Mouse (Mus musculus) adrenal gland, postnatal 25 days (tissue): ENCODE measurements around the gene Olfr1111. TPM values are rescaled to one million over a fixed set of nuclear protein-coding genes. Genes with fewer than 3 reads are reported as not detected.
"Not testable (repeated sequence)": the region's sequence is repeated elsewhere in the genome, so short reads cannot be mapped to it uniquely, and the experiment has no call there.

ENCODE experiments used
- DNase-seq: peaks from one replicate; pipeline ENCODE4 v3.0.0; 2021; ENCODE audit warnings: mixed read lengths
- long read RNA-seq: library from polyadenylated mRNA; stranded (forward); transcript quantifications from one replicate; pipeline ENCODE4 v2.0.0, GENCODE M21; 2021
- total RNA-seq: library from RNA; stranded (reverse); gene quantifications from 2 replicates; pipeline ENCODE4 v1.2.3, GENCODE M21; 2021

Gene Olfr1111
- total RNA-seq = not detected in 2 replicates
- long read RNA-seq = 0 reads

DNA sequence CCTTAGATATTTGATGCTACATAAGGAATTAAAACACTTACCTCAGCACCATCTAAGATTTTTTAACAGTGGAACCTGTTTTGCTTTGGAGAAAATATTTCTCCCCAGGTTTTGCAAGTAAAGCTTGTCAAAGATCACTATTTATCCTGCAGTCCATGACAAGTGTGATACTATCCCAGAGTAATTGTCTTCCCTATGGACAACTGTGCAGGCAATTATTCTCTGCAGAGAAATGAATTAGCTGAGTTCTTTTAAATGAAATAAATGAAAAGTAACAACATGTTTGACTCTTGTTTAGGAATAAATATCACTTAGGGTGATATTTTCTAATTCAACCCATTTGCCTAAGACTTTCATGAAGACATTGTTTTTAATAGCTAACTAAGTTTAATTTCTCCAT lies at the start of gene Olfr1111:
TSS of gene Olfr1111 (minus strand) at position 101 of the 400 bp plus-strand sequence.
- no peak for DNase-seq

DNA sequence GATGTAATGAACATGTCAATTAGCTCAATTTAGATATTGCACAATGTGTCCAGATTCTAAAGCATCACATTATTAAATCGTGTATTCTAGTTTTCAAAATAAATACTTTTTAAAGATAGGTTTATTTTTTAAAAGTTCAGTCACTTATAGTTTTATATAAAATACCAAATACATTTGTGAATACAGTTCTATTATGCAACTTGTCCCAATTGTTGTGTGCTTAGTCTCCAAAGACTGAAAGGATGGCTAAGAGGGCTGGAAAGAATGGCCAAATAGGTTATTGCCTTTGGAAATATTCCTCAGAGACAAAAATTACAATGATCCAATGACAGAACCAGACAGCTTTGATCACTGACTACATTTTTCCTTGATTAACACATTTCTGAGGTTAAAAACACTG lies 35.1 kb upstream of the Olfr1111 start, which contains the start of gene Olfr1112:
TSS of gene Olfr1112 (plus strand) at position 301 of the 400 bp plus-strand sequence.
- DNase-seq = no peak

GRCm38 (mm10) chr2:87167731-87168130 lies 15.3 kb upstream of the Olfr1111 start:
- DNase-seq = not testable (repeated sequence)

GRCm38 (mm10) chr2:87140200-87140599 lies 12.2 kb downstream of the Olfr1111 start, which contains the start of gene Olfr1110:
Gene Olfr1110 (minus strand): TSS chr2:87140300.
- no peak for DNase-seq

GRCm38 (mm10) chr2:87114467-87114866 lies 38.0 kb downstream of the Olfr1111 start, which contains the start of gene Olfr259:
Gene Olfr259 (minus strand): TSS chr2:87114567.
- DNase-seq = no peak

Other genes starting within 250 kb of the Olfr1111 start
- gene Olfr1098, start 228.1 kb downstream of the Olfr1111 start, total RNA-seq = not detected in 2 replicates
- gene Olfr1099, start 191.9 kb downstream of the Olfr1111 start, total RNA-seq = not detected in 2 replicates
- not detected in 2 replicates for gene Olfr1100, start 172.7 kb downstream of the Olfr1111 start, total RNA-seq
- not detected in 2 replicates for gene Olfr1101, start 161.4 kb downstream of the Olfr1111 start, total RNA-seq
- not detected in 2 replicates for gene Olfr1102, start 154.2 kb downstream of the Olfr1111 start, total RNA-seq
- not detected in 2 replicates for gene Olfr1104, start 125.5 kb downstream of the Olfr1111 start, total RNA-seq
- not detected in 2 replicates for gene Olfr1105, start 116.1 kb downstream of the Olfr1111 start, total RNA-seq
- gene Olfr1106, start 100.4 kb downstream of the Olfr1111 start, total RNA-seq = not detected in 2 replicates
- not detected in 2 replicates for gene Olfr1107, start 76.8 kb downstream of the Olfr1111 start, total RNA-seq
- gene Olfr1109, start 56.6 kb downstream of the Olfr1111 start, total RNA-seq = not detected in 2 replicates
- gene Olfr259, start 38.1 kb downstream of the Olfr1111 start, total RNA-seq = not detected in 2 replicates
- gene Olfr1110, start 12.3 kb downstream of the Olfr1111 start, total RNA-seq = not detected in 2 replicates
- not detected in 2 replicates for gene Olfr1112, start 35.2 kb upstream of the Olfr1111 start, total RNA-seq
- not detected in 2 replicates for gene Olfr1113, start 56.3 kb upstream of the Olfr1111 start, total RNA-seq
- not detected in 2 replicates for gene Olfr1115, start 95.4 kb upstream of the Olfr1111 start, total RNA-seq
- not detected in 2 replicates for gene Olfr1116, start 114.9 kb upstream of the Olfr1111 start, total RNA-seq
- gene Olfr1118, start 155.0 kb upstream of the Olfr1111 start, total RNA-seq = not detected in 2 replicates
- gene Olfr1120, start 202.2 kb upstream of the Olfr1111 start, total RNA-seq = not detected in 2 replicates
- not detected in 2 replicates for gene Olfr1121, start 217.3 kb upstream of the Olfr1111 start, total RNA-seq
- gene Olfr1122, start 233.2 kb upstream of the Olfr1111 start, total RNA-seq = not detected in 2 replicates